Mouse (Mus musculus) layer of hippocampus, postnatal 10 days (tissue): Measurements from ENCODE around the gene Eif4h. TPM values are rescaled to one million over a fixed set of nuclear protein-coding genes. Genes with fewer than 3 reads are reported as not detected.

ENCODE experiments used
- DNase-seq, 2 experiments: peaks; one replicate each; pipeline ENCODE4 v3.0.0; 2021; ENCODE audit warnings: low spot score in 2 of 2
- long read RNA-seq: library from polyadenylated mRNA; stranded (forward); transcript quantifications from one replicate; pipeline ENCODE4 v2.0.0, GENCODE M21; 2023
- total RNA-seq, 2 experiments: library from RNA; stranded (reverse); gene quantifications; 2 replicates each; pipeline ENCODE4 v1.2.3; 2021

Gene Eif4h
- 100 to 1,000 TPM; 285 to 302 TPM for total RNA-seq
- long read RNA-seq, transcript Eif4h-205 (7 exons, 2,726 nt), result major isoform, 250 of 457 reads
- long read RNA-seq, transcript Eif4h-201 (6 exons, 2,367 nt), result minor isoform, 149 of 457 reads
- long read RNA-seq, partial matches to known transcripts, result 15 of 457 reads
- long read RNA-seq, other reads (novel, unspliced or antisense), result 43 of 457 reads

- DNase-seq, result peak; percentile 96 to 98
Measured at GRCm38 (mm10) chr5:134639269-134639682, at the start of gene Eif4h. Eif4h (minus strand) TSS chr5:134639490.

GRCm38 (mm10) chr5:134688718-134689284 lies 49.5 kb upstream of the Eif4h start:
- DNase-seq, result peak; percentile 98

GRCm38 (mm10) chr5:134688086-134688717 lies 48.9 kb upstream of the Eif4h start, which contains the start of gene Limk1:
Limk1 (minus strand) TSS chr5:134688598.
- no peak for DNase-seq

- DNase-seq, result peak in 1 of 2 experiments; percentile 19
Measured at GRCm38 (mm10) chr5:134687187-134687586, 47.9 kb upstream of the Eif4h start.

- DNase-seq, result no peak
Measured at GRCm38 (mm10) chr5:134686541-134686940, 47.3 kb upstream of the Eif4h start.

GRCm38 (mm10) chr5:134684398-134684797 lies 45.1 kb upstream of the Eif4h start:
- no peak for DNase-seq

- DNase-seq, result no peak
Measured at GRCm38 (mm10) chr5:134683813-134684212, 44.5 kb upstream of the Eif4h start.

GRCm38 (mm10) chr5:134680238-134680637 lies 40.9 kb upstream of the Eif4h start:
- DNase-seq, result no peak

GRCm38 (mm10) chr5:134678827-134679546 lies 39.7 kb upstream of the Eif4h start:
- no peak for DNase-seq

- DNase-seq, result no peak
Measured at GRCm38 (mm10) chr5:134678031-134678430, 38.7 kb upstream of the Eif4h start.

GRCm38 (mm10) chr5:134677491-134677890 lies 38.2 kb upstream of the Eif4h start:
- no peak for DNase-seq

- DNase-seq, result peak; percentile 42 to 61
Measured at GRCm38 (mm10) chr5:134675956-134676759, 36.9 kb upstream of the Eif4h start.

- DNase-seq, result no peak
Measured at GRCm38 (mm10) chr5:134674977-134675376, 35.7 kb upstream of the Eif4h start.

- DNase-seq, result no peak
Measured at GRCm38 (mm10) chr5:134672611-134673010, 33.3 kb upstream of the Eif4h start.

GRCm38 (mm10) chr5:134672198-134672516 lies 32.9 kb upstream of the Eif4h start:
- no peak for DNase-seq

- no peak for DNase-seq
Measured at GRCm38 (mm10) chr5:134671335-134672197, 32.3 kb upstream of the Eif4h start.

GRCm38 (mm10) chr5:134669001-134669708 lies 29.9 kb upstream of the Eif4h start:
- no peak for DNase-seq

GRCm38 (mm10) chr5:134668495-134668894 lies 29.2 kb upstream of the Eif4h start:
- peak; percentile 34 to 55 for DNase-seq

GRCm38 (mm10) chr5:134656708-134657107 lies 17.4 kb upstream of the Eif4h start:
- DNase-seq, result no peak

- peak in 1 of 2 experiments; percentile 20 for DNase-seq
Measured at GRCm38 (mm10) chr5:134652015-134652414, 12.7 kb upstream of the Eif4h start.
